Mouse (Mus musculus) megakaryocyte, embryonic 14.5 days (primary cell): ENCODE results near the gene Pdcd4.

Source experiments
- FLI1 ChIP-seq: IDR thresholded peaks from 2 replicates; pipeline ENCODE4 v1.6.1; 2012; ENCODE audit warnings: low read length, inconsistent platforms, mixed read lengths
- GATA1 ChIP-seq: IDR thresholded peaks from 3 replicates; pipeline ENCODE4 v1.6.1; 2012; ENCODE audit warnings: mixed read lengths, low read length, inconsistent platforms, borderline replicate concordance

GRCm38 (mm10) chr19:53891569-53891968, 462 bp upstream of the Pdcd4 start:
- TF ChIP-seq GATA1 = no peak
- TF ChIP-seq FLI1 = no peak
